Mouse (Mus musculus) leukemia stem cell, adult 10-12 weeks (primary cell): ENCODE data around the gene Gm20809. TPM values are rescaled to one million over a fixed set of nuclear protein-coding genes. Genes with fewer than 3 reads are reported as not detected.

ENCODE experiments used
- polyA plus RNA-seq: library from polyadenylated mRNA; stranded (reverse); fragments of >175 nt; gene quantifications from 2 replicates; pipeline ENCODE4 v1.2.3, GENCODE M21; 2012; ENCODE audit warnings: low replicate concordance

Gm20809 gene
- not detected in 2 replicates for polyA plus RNA-seq

DNA sequence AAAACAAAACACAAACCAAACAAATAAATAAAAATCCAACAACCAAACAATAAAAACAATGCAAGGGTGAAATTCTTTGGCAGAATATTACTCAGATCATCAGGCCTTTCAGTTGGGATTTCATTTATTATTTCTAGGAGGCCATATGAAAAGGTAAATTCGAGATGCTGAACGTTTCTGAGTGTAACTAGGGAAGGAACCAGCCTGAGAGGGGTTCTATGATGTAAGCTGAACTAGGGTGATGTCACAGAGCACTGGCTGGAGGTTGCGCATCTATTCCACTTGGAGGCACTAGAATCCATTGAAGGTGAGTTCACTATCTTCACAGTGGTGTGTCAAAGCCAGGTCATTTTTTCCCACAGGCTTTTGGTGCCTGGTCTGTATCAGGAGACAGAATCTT lies at the start of gene Gm20809:
Gm20809 (plus strand) TSS at position 301 of the 400 bp plus-strand sequence.

